31 mouse cellular contexts compared by ENCODE assay signal in the genomic region with DNA sequence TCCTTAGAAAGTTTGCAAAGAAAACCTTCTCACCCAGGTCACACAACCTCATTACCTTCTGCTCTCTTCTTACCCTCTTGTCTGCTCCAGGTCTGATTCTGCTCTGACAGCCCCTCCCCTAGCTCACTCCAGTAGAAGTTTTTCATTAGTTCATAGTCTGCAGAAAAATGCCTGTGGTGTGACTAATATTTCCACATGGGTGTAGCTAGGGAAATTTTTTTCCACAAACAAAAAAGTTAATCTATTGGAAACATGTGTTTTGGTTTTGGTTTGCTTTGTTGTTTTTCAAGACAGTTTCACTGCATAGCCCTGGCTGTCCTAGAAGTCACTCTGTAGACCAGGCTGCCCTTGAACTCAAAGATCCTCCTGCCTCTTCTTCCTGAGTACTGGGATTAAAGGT. TPM values are rescaled to one million over a fixed set of nuclear protein-coding genes. Genes with fewer than 3 reads are reported as not detected.
DNase-seq lines count a peak whose midpoint lies in the region; ATAC-seq and TF ChIP-seq lines count a peak whose summit lies in the region.
"Had no signal": no experiment of that assay in that cellular context is flagged by ENCODE, and none has a peak within 500 bp of the region (broad histone marks: within the 10 kb centered on the region; RNA-seq: fewer than 3 reads in every experiment).

No protein-coding gene starts in this region.

- ATAC-seq in liver, embryonic 16.5 days (ENCODE audit: low read depth): no peak
- ATAC-seq in liver, postnatal 0 days: no peak
- ATAC-seq in Patski: peak; percentile 74
- peak; percentile 42 for ATAC-seq in inflammation-experienced regulatory T-cells, adult 6 months
- ATAC-seq in forebrain, embryonic 14.5 days: no peak
- ATAC-seq: forebrain, embryonic 13.5 days had no signal

- no peak overlapping the region for H3K9ac ChIP-seq in liver, embryonic 16.5 days (ENCODE audit: low read depth, low read length)
- H3K9ac ChIP-seq in liver, postnatal 0 days (replicated peaks): no peak overlapping the region
- no peak overlapping the region for H3K9ac ChIP-seq in forebrain, embryonic 14.5 days (ENCODE audit: low read length)
- H3K9ac ChIP-seq: embryonic facial prominence, embryonic 13.5 days; forebrain, embryonic 13.5 days; hindbrain, embryonic 13.5 days; lung, embryonic 14.5 days; neural tube, embryonic 13.5 days had no signal

- no peak overlapping the region for H3K4me3 ChIP-seq in liver, embryonic 16.5 days (ENCODE audit: low read depth, low read length)
- no peak overlapping the region for H3K4me3 ChIP-seq in liver, postnatal 0 days (ENCODE audit: low read depth, low read length)
- H3K4me3 ChIP-seq in forebrain, embryonic 14.5 days (ENCODE audit: low read depth, low read length): no peak overlapping the region
- H3K4me3 ChIP-seq: embryonic facial prominence, embryonic 13.5 days; forebrain, embryonic 13.5 days; hindbrain, embryonic 13.5 days; layer of hippocampus, adult 2 months; myocyte; neural tube, embryonic 13.5 days had no signal

- no peaks in the 10 kb centered on the region for H3K9me3 ChIP-seq in liver, embryonic 16.5 days (replicated peaks; ENCODE audit: control insufficient read depth, low read length)
- H3K9me3 ChIP-seq in liver, postnatal 0 days (ENCODE audit: low read length): no peaks in the 10 kb centered on the region
- no peaks in the 10 kb centered on the region for H3K9me3 ChIP-seq in forebrain, embryonic 14.5 days (replicated peaks; ENCODE audit: control insufficient read depth, low read length)
- H3K9me3 ChIP-seq: embryonic facial prominence, embryonic 13.5 days; forebrain, embryonic 13.5 days; hindbrain, embryonic 13.5 days; neural tube, embryonic 13.5 days had no signal

- no peak overlapping the region for H3K27ac ChIP-seq in liver, embryonic 16.5 days (ENCODE audit: low read length)
- no peak overlapping the region for H3K27ac ChIP-seq in liver, postnatal 0 days (ENCODE audit: low read depth)
- no peak overlapping the region for H3K27ac ChIP-seq in forebrain, embryonic 14.5 days (ENCODE audit: low read depth, low read length)
- H3K27ac ChIP-seq: embryonic facial prominence, embryonic 13.5 days; forebrain, embryonic 13.5 days; hindbrain, embryonic 13.5 days; layer of hippocampus, adult 2 months; neural tube, embryonic 13.5 days had no signal

- no peak for TF ChIP-seq EP300 in liver, postnatal 0 days (IDR thresholded peaks at IDR 0.05; ENCODE audit: low read depth)

- POLR2A ChIA-PET in Patski (lab: Charles Lee): interaction anchor here (0.5 to 1.5 kb wide), 2 partner anchors 12 to 31 kb away, joined by 3 read pairs; no protein-coding TSS in a partner anchor

- H3K4me1 ChIP-seq in liver, embryonic 16.5 days (ENCODE audit: control insufficient read depth, low read depth, low read length): no peaks in the 10 kb centered on the region; the same call in 1 of the 2 replicates
- H3K4me1 ChIP-seq in liver, postnatal 0 days (ENCODE audit: insufficient read depth): peaks cover 6% of the 10 kb centered on the region; the same call in 1 of the 2 replicates
- peaks cover 8% of the 10 kb centered on the region for H3K4me1 ChIP-seq in forebrain, embryonic 14.5 days (ENCODE audit: control insufficient read depth, insufficient read depth, low read length)

- no peaks in the 10 kb centered on the region for H3K27me3 ChIP-seq in liver, embryonic 16.5 days (ENCODE audit: control insufficient read depth, insufficient read depth, low read depth, low read length)
- H3K27me3 ChIP-seq in liver, postnatal 0 days (ENCODE audit: insufficient read depth, low read length): no peaks in the 10 kb centered on the region
- H3K27me3 ChIP-seq in Patski: no peaks in the 10 kb centered on the region
- H3K27me3 ChIP-seq in forebrain, embryonic 14.5 days (replicated peaks; ENCODE audit: control insufficient read depth, insufficient read depth, low read length): no peaks in the 10 kb centered on the region
- H3K27me3 ChIP-seq: embryonic facial prominence, embryonic 13.5 days; forebrain, embryonic 13.5 days; hindbrain, embryonic 13.5 days; neural tube, embryonic 13.5 days had no signal

- H3K4me2 ChIP-seq in liver, embryonic 16.5 days (ENCODE audit: low read depth, low read length): peak overlapping the region; percentile 13; the same call in 1 of the 2 replicates
- no peak overlapping the region for H3K4me2 ChIP-seq in liver, postnatal 0 days (ENCODE audit: low read depth, low read length)
- no peak overlapping the region for H3K4me2 ChIP-seq in forebrain, embryonic 14.5 days (ENCODE audit: low read length)
- H3K4me2 ChIP-seq: embryonic facial prominence, embryonic 13.5 days; forebrain, embryonic 13.5 days; heart, embryonic 11.5 days; hindbrain, embryonic 13.5 days; lung, embryonic 14.5 days; midbrain, embryonic 11.5 days; neural tube, embryonic 13.5 days had no signal

- in situ Hi-C loops in Patski (cut with MboI; ENCODE audit: low pct_unique_long_range_greater_than_20kb): loop anchor here (5.0 kb wide), 1 partner anchor 46 kb away; no protein-coding TSS in a partner anchor

- no peak for DNase-seq in liver, postnatal 0 days
- peak; percentile 31 for DNase-seq in CD4-positive, CD25-positive, alpha-beta regulatory T cell, adult 2 months (ENCODE audit: low read depth, low spot score)
- DNase-seq in Patski (ENCODE audit: low read depth, low spot score): no peak
- no peak for DNase-seq in natural killer cell, adult 2 months (ENCODE audit: low spot score in 2 of 2)
- DNase-seq in spleen, postnatal 36 days (ENCODE audit: low spot score in 2 of 2): no peak
- DNase-seq in forebrain, embryonic 14.5 days (ENCODE audit: low spot score): no peak
- DNase-seq: adrenal gland, postnatal 25 days; cerebellum, adult 11-12 months; cerebellum, adult 9-11 months; embryo, embryonic 11 days; gastrocnemius, postnatal 36 days; heart, adult 18-20 months; heart, postnatal 4 days; kidney, adult 2 months; kidney, postnatal 36 days; layer of hippocampus, postnatal 36 days; lung, embryonic 14.5 days had no signal

- CTCF ChIA-PET in Patski (lab: Charles Lee): interaction anchor here (1.0 to 1.6 kb wide), 3 partner anchors 11 to 34 kb away, joined by 3 to 4 read pairs (median 3); no protein-coding TSS in a partner anchor

- H3K36me3 ChIP-seq in liver, embryonic 16.5 days (ENCODE audit: control insufficient read depth, insufficient read depth): peaks cover 5% of the 10 kb centered on the region
- peaks cover 24% of the 10 kb centered on the region for H3K36me3 ChIP-seq in liver, postnatal 0 days (replicated peaks; ENCODE audit: insufficient read depth, low read length)
- peaks cover 20% of the 10 kb centered on the region for H3K36me3 ChIP-seq in forebrain, embryonic 14.5 days (ENCODE audit: control insufficient read depth, insufficient read depth, low read length)

- no peak for TF ChIP-seq CTCF in liver, postnatal 0 days (IDR thresholded peaks at IDR 0.05; ENCODE audit: low read depth)
- TF ChIP-seq CTCF in Patski (IDR thresholded peaks at IDR 0.05): no peak

RNA-seq across cellular contexts. Expression of a gene that starts 7.6 kb away (rescaled TPM):
- 145 and 155 TPM in 2 replicates for polyA plus RNA-seq in liver, embryonic 16.5 days (2015; fragmentation: Nextera tagmentation; extraction: Ambion mirVana)
- 159 and 163 TPM in 2 replicates for polyA plus RNA-seq in liver, postnatal 0 days (2015; fragmentation: Nextera tagmentation; extraction: Ambion mirVana)
- 263 TPM for polyA plus RNA-seq in Patski (2021)
- 10 to 100 TPM; 31.7 to 40.9 (median 36.1) TPM for polyA plus RNA-seq in inflammation-experienced regulatory T-cells, adult 6 months (2017; shearing (Covaris generic))
- 84.0 and 94.1 TPM in 2 replicates for polyA plus RNA-seq in forebrain, embryonic 14.5 days (2014; fragmentation: Nextera tagmentation; extraction: Ambion mirVana)

RNA-seq across cellular contexts. Expression of a gene that starts 7.8 kb away (rescaled TPM):
- polyA plus RNA-seq in liver, embryonic 16.5 days (2015; fragmentation: Nextera tagmentation; extraction: Ambion mirVana): 7.6 and 8.3 TPM in 2 replicates
- polyA plus RNA-seq in liver, postnatal 0 days (2015; fragmentation: Nextera tagmentation; extraction: Ambion mirVana): 10.7 and 13.6 TPM in 2 replicates
- polyA plus RNA-seq in Patski (2021): 7.0 TPM
- 10 to 100 TPM in 1 of 3 experiments, 1 to 10 TPM in 2; 6.5 to 11.2 (median 9.5) TPM for polyA plus RNA-seq in inflammation-experienced regulatory T-cells, adult 6 months (2017; shearing (Covaris generic))
- 7.0 and 8.6 TPM in 2 replicates for polyA plus RNA-seq in forebrain, embryonic 14.5 days (2014; fragmentation: Nextera tagmentation; extraction: Ambion mirVana)

RNA-seq across cellular contexts. Expression of a gene that starts 37.1 kb away (rescaled TPM):
- 0.35 and 0.57 TPM in 2 replicates for polyA plus RNA-seq in liver, embryonic 16.5 days (2015; fragmentation: Nextera tagmentation; extraction: Ambion mirVana)
- 5.8 and 5.9 TPM in 2 replicates for polyA plus RNA-seq in liver, postnatal 0 days (2015; fragmentation: Nextera tagmentation; extraction: Ambion mirVana)
- not detected for polyA plus RNA-seq in Patski (2021)
- polyA plus RNA-seq in inflammation-experienced regulatory T-cells, adult 6 months (2017; shearing (Covaris generic)): not detected
- not detected in 2 replicates for polyA plus RNA-seq in forebrain, embryonic 14.5 days (2014; fragmentation: Nextera tagmentation; extraction: Ambion mirVana)
- polyA plus RNA-seq: forebrain, embryonic 13.5 days; heart, embryonic 11.5 days; heart, embryonic 16.5 days; hindbrain, embryonic 13.5 days; limb, embryonic 11.5 days; lung, embryonic 14.5 days; midbrain, embryonic 11.5 days; midbrain, postnatal 0 days; myocyte; neural tube, embryonic 13.5 days; stomach, embryonic 14.5 days had no signal

RNA-seq across cellular contexts. Expression of a gene that starts 56.5 kb away (rescaled TPM):
- polyA plus RNA-seq in liver, embryonic 16.5 days (2015; fragmentation: Nextera tagmentation; extraction: Ambion mirVana): 0.11 and 0.24 TPM in 2 replicates
- polyA plus RNA-seq in liver, postnatal 0 days (2015; fragmentation: Nextera tagmentation; extraction: Ambion mirVana): 0.34 and 0.72 TPM in 2 replicates
- polyA plus RNA-seq in Patski (2021): not detected
- not detected for polyA plus RNA-seq in inflammation-experienced regulatory T-cells, adult 6 months (2017; shearing (Covaris generic))
- 4.0 and 4.2 TPM in 2 replicates for polyA plus RNA-seq in forebrain, embryonic 14.5 days (2014; fragmentation: Nextera tagmentation; extraction: Ambion mirVana)

RNA-seq across cellular contexts. Expression of a gene that starts 57.2 kb away (rescaled TPM):
- 3.0 and 3.4 TPM in 2 replicates for polyA plus RNA-seq in liver, embryonic 16.5 days (2015; fragmentation: Nextera tagmentation; extraction: Ambion mirVana)
- 3.2 and 3.3 TPM in 2 replicates for polyA plus RNA-seq in liver, postnatal 0 days (2015; fragmentation: Nextera tagmentation; extraction: Ambion mirVana)
- 0.04 TPM for polyA plus RNA-seq in Patski (2021)
- under 1 TPM in 1 of 3 experiments, not detected in 2; 0.11 TPM for polyA plus RNA-seq in inflammation-experienced regulatory T-cells, adult 6 months (2017; shearing (Covaris generic))
- 3.5 and 3.6 TPM in 2 replicates for polyA plus RNA-seq in forebrain, embryonic 14.5 days (2014; fragmentation: Nextera tagmentation; extraction: Ambion mirVana)

Comparison
In these comparisons a context has a peak if more than half of its experiments do, and no peak if none do; other contexts are left out.
1. ATAC-seq: peak in Patski (single experiment) and inflammation-experienced regulatory T-cells, adult 6 months (single experiment); none in liver, embryonic 16.5 days (single experiment), liver, postnatal 0 days (single experiment) and forebrain, embryonic 14.5 days (single experiment).